Mouse (Mus musculus) olfactory bulb, adult 2 months (tissue): ENCODE measurements around the gene Actr1b. TPM values are rescaled to one million over a fixed set of nuclear protein-coding genes. Genes with fewer than 3 reads are reported as not detected.
A peak's percentile ranks its signal among the peaks of the same experiment; 100 is the strongest.
"Not testable (repeated sequence)": the region's sequence is repeated elsewhere in the genome, so short reads cannot be mapped to it uniquely, and the experiment has no call there.

Experiments used
- H3K27ac ChIP-seq: fragments of 200-500 bp; 2 replicates; pipeline ENCODE4 v1.5.1; 2012; ENCODE audit warnings: low read depth, low read length; ENCODE audit not compliant: insufficient read depth
- H3K4me1 ChIP-seq: fragments of 200-500 bp; 2 replicates; pipeline ENCODE4 v1.6.1; 2012; ENCODE audit warnings: low read length; ENCODE audit not compliant: control insufficient read depth, insufficient read depth
- H3K4me3 ChIP-seq: fragments of 200-500 bp; 2 replicates; pipeline ENCODE4 v1.5.1; 2012; ENCODE audit warnings: mild to moderate bottlenecking, low read depth, low read length, moderate library complexity; ENCODE audit not compliant: insufficient read depth
- CTCF ChIP-seq: fragments of 200-500 bp; IDR thresholded peaks from 2 replicates; pipeline ENCODE4 v1.5.1; 2012; ENCODE audit warnings: low read depth, mild to moderate bottlenecking, low read length, moderate library complexity; ENCODE audit not compliant: insufficient read depth
- POLR2A ChIP-seq: fragments of 200-500 bp; IDR thresholded peaks from 2 replicates; pipeline ENCODE4 v1.6.1; 2012; ENCODE audit warnings: mild to moderate bottlenecking, low read depth, low read length, moderate library complexity; ENCODE audit not compliant: insufficient read depth
- WGBS: fragments of 180-500 bp; shearing (Covaris S2); methylation state at CpG from one replicate; pipeline ENCODE4 v1.1.7; 2018; 5-methylcytosine and 5-hydroxymethylcytosine counted together
- polyA plus RNA-seq: library from polyadenylated mRNA; stranded (reverse); fragments of >200 nt; gene quantifications from 2 replicates; pipeline ENCODE4 v1.2.4, GENCODE M21; 2012; ENCODE audit warnings: low replicate concordance; ENCODE audit not compliant: missing spikeins, insufficient read depth, insufficient read length

The Actr1b gene
- polyA plus RNA-seq, 1 experiment, result not detected

- Histone ChIP-seq H3K27ac (no peak overlapping the region), H3K4me1 (no peaks in the 10 kb centered on the region), H3K4me3 (no peak overlapping the region)
- TF ChIP-seq CTCF, result peak; percentile 63
- TF ChIP-seq POLR2A, result no peak
- 6% methylated on average over 13 of the region's 13 CpGs for WGBS
These were observed 30.3 kb downstream of the Actr1b start for GRCm38 (mm10) chr1:36683810-36684467.

GRCm38 (mm10) chr1:36682620-36683355, 31.4 kb downstream of the Actr1b start, which contains the start of gene Fam178b:
Fam178b (minus strand) TSS chr1:36683183.
- TF ChIP-seq CTCF (no peak), POLR2A (no peak)
- Histone ChIP-seq H3K4me3 (no peak within 1 kb of the TSS), H3K4me1 (no peaks in the 10 kb centered on the region), H3K27ac (no peak within 1 kb of the TSS)
- 96% methylated on average over 39 of the region's 39 CpGs for WGBS

DNA sequence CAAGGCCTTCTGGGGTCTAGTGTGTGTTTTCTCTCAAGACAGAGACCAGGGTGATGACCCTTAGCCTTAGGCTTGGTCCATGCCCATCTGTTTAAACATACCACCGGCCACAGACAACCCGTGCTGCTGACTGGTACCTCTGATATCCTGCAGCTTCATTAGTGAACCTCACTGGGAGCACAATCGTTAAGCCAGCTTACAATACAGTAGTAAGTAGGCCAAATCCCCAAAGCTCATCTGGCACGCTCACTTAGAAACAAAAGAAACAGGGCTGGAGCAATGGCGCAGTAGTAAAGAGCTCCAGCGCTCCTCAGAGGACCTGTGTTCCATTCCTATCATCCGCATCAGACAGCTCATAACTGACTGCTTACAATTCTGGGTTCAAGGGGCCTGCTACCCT, 33.3 kb downstream of the Actr1b start:
- WGBS, result 77% methylated on average over 7 of the region's 7 CpGs
- Histone ChIP-seq H3K27ac (no peak overlapping the region), H3K4me1 (no peaks in the 10 kb centered on the region), H3K4me3 (no peak overlapping the region)
- TF ChIP-seq POLR2A, result no peak
- TF ChIP-seq CTCF, result no peak

DNA sequence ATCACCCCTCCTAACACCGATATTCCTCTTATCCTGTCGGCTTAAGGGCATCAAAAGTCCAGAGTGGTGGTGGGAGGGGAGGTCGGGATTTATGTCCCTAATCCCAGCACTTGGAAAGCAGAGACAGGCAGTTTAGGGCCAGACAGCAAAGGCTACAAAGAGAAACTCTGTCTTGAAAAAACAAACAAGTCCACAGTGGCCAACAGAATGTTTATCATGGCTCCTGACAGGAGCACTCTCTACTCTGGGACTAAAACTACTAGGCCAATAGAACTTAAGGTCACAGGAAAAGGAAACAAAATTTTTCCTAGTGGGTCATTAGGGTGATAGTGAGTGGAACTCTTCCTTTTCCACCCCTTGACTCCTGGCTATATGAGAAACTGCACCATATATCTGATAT, 39.3 kb downstream of the Actr1b start:
- H3K4me3 ChIP-seq, result no peak overlapping the region
- 74% methylated on average over 3 of the region's 3 CpGs for WGBS
- H3K4me1 ChIP-seq, result peaks cover 4% of the 10 kb centered on the region
- H3K27ac ChIP-seq, result no peak overlapping the region
- TF ChIP-seq CTCF (no peak), POLR2A (no peak)

DNA sequence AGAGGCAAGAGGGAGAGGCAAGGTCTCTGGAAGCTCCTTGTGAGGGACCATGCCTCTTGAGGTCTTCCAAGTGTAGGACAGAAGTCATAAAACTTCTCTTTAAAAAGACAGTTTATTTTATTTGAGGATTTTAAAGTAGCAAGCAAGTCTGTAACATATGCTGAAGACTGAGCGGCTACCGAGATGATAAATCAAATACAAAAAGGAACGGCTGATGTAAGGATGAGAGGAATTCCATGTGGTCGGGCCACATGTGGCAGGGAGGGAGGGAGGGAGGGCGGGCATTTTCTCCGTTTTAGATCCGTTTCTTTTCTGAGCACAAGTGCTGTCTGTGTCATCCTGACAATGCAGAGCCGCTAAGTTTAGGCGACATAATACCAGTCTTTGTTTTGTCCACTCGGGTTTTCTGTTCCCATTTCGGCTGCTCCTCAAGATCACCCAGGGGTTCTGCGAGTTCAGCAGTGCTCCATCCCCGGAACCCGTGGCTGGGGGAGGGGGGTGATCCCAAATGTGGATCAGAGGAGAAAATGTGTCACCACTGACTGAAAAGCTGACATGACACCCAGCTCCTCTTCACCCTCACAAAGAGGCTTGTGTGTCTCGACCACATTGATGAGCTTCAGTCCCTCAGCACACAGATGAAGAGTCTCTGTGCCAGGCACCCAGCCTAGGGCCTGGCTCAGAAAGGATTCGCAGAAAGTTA, 41.4 kb downstream of the Actr1b start:
- TF ChIP-seq POLR2A (no peak), CTCF (no peak)
- H3K4me1 ChIP-seq, result peaks cover 4% of the 10 kb centered on the region
- H3K4me3 ChIP-seq, result no peak overlapping the region
- 31% methylated on average over 16 of the region's 16 CpGs for WGBS
- no peak overlapping the region for H3K27ac ChIP-seq

DNA sequence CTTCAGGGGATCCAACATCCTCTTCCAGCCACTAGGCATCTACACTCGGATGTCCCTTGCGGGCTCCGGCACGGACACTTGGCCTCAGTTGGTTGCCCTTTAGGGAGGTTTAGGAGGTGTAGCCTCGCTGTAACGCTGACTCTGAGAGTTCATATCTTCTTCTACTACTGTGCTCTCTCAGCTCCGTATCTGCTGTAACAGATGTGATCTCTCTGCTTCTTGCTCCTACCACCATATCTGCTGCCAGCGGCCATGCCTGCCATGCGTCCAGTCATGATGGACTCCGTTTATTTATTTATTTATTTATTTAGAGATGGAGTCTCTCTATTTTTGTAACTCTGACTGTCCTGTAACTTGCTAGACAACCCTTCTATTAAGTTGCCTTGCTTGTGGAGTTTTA, 43.0 kb downstream of the Actr1b start:
- WGBS, result 96% methylated on average over 10 of the region's 10 CpGs
- H3K4me1 ChIP-seq, result peaks cover 9% of the 10 kb centered on the region
- no peak overlapping the region for H3K27ac ChIP-seq
- TF ChIP-seq POLR2A (no peak), CTCF (no peak)
- no peak overlapping the region for H3K4me3 ChIP-seq

- no peak overlapping the region for H3K27ac ChIP-seq
- no peak for TF ChIP-seq CTCF
- no peak for TF ChIP-seq POLR2A
- 74% methylated on average over 4 of the region's 4 CpGs for WGBS
These were observed 44.0 kb downstream of the Actr1b start for GRCm38 (mm10) chr1:36670256-36670655.

DNA sequence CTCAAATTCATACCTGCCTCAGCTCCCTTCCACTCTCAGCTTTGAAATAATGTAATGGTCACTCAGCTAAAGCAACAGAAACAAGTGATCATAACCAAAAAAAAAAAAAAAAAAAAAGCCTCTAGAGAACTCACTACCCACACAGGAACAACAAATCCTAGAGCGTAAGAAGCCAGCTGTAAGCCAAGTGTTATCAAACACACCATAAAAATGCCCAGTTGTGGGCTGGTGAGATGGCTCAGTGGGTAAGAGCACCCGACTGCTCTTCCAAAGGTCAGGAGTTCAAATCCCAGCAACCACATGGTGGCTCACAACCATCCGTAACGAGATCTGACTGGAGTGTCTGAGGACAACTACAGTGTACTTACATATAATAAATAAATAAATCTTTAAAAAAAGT, 46.2 kb downstream of the Actr1b start:
- not testable (repeated sequence) for H3K27ac ChIP-seq, H3K4me3 ChIP-seq
- peaks cover 11% of the 10 kb centered on the region for H3K4me1 ChIP-seq
- 94% methylated on average over 4 of the region's 4 CpGs for WGBS

More at GRCm38 (mm10) chr1:36670256-36670655, 44.0 kb downstream of the Actr1b start:
- Histone ChIP-seq H3K4me3 (no peak overlapping the region), H3K4me1 (peaks cover 12% of the 10 kb centered on the region)

GRCm38 (mm10) chr1:36665934-36666333, 48.3 kb downstream of the Actr1b start:
- peaks cover 9% of the 10 kb centered on the region for H3K4me1 ChIP-seq
- H3K27ac ChIP-seq, result no peak overlapping the region
- TF ChIP-seq CTCF (no peak), POLR2A (no peak)
- no peak overlapping the region for H3K4me3 ChIP-seq
- WGBS, result 75% methylated on average over 4 of the region's 4 CpGs
